In genomic region chr2:32645647-32646046, GRCm38 (mm10) we compare ENCODE assay signal across 10 mouse cellular contexts. TPM values are rescaled to one million over a fixed set of nuclear protein-coding genes. Genes with fewer than 3 reads are reported as not detected.
DNase-seq lines count a peak whose midpoint lies in the region; ATAC-seq lines count a peak whose summit lies in the region.
"Had no signal": no experiment of that assay in that cellular context is flagged by ENCODE, and none has a peak within 500 bp of the region (broad histone marks: within the 10 kb centered on the region; RNA-seq: fewer than 3 reads in every experiment).

No protein-coding gene starts in this region.

- H3K4me3 ChIP-seq in hindbrain, embryonic 12.5 days: no peak overlapping the region
- H3K4me3 ChIP-seq in hindbrain, embryonic 16.5 days (ENCODE audit: low read length): no peak overlapping the region
- H3K4me3 ChIP-seq in megakaryocyte, embryonic 14.5 days (replicated peaks): peak overlapping the region; percentile 0
- no peak overlapping the region for H3K4me3 ChIP-seq in limb, embryonic 10.5 days
- H3K4me3 ChIP-seq: midbrain, embryonic 12.5 days had no signal

- intact Hi-C loops in left cerebral cortex, postnatal 4 days (cut with DNase I): no loop called here

- no peak for ATAC-seq in hindbrain, embryonic 12.5 days (ENCODE audit: low FRiP score)
- ATAC-seq in hindbrain, embryonic 16.5 days: no peak
- ATAC-seq in megakaryocyte, adult 5-6 weeks (ENCODE audit: poor library complexity, severe bottlenecking): no peak
- ATAC-seq: inflammation-experienced regulatory T-cells, adult 6 months had no signal

- H3K36me3 ChIP-seq in hindbrain, embryonic 12.5 days: no peaks in the 10 kb centered on the region
- no peaks in the 10 kb centered on the region for H3K36me3 ChIP-seq in hindbrain, embryonic 16.5 days (ENCODE audit: control insufficient read depth, insufficient read depth, low read length)
- H3K36me3 ChIP-seq in megakaryocyte, embryonic 14.5 days (replicated peaks; ENCODE audit: low read length): peaks cover 24% of the 10 kb centered on the region
- no peaks in the 10 kb centered on the region for H3K36me3 ChIP-seq in limb, embryonic 10.5 days
- H3K36me3 ChIP-seq: midbrain, embryonic 12.5 days had no signal

- H3K9me3 ChIP-seq in hindbrain, embryonic 12.5 days (replicated peaks): no peaks in the 10 kb centered on the region
- no peaks in the 10 kb centered on the region for H3K9me3 ChIP-seq in hindbrain, embryonic 16.5 days (ENCODE audit: control insufficient read depth, low read length)
- no peaks in the 10 kb centered on the region for H3K9me3 ChIP-seq in megakaryocyte, embryonic 14.5 days
- H3K9me3 ChIP-seq in limb, embryonic 10.5 days (replicated peaks): no peaks in the 10 kb centered on the region
- H3K9me3 ChIP-seq: midbrain, embryonic 12.5 days had no signal

- H3K4me2 ChIP-seq in hindbrain, embryonic 12.5 days (replicated peaks): no peak overlapping the region
- H3K4me2 ChIP-seq in hindbrain, embryonic 16.5 days (ENCODE audit: low read length): no peak overlapping the region
- H3K4me2 ChIP-seq: midbrain, embryonic 12.5 days had no signal

- H3K9ac ChIP-seq in hindbrain, embryonic 12.5 days: no peak overlapping the region
- H3K9ac ChIP-seq in hindbrain, embryonic 16.5 days (ENCODE audit: low read depth, low read length): no peak overlapping the region
- H3K9ac ChIP-seq: midbrain, embryonic 12.5 days had no signal

- no peak for DNase-seq in limb, embryonic 10.5 days (ENCODE audit: low spot score)
- peak; percentile 46 for DNase-seq in testis, postnatal 10 days (ENCODE audit: low spot score)
- DNase-seq in left cerebral cortex, postnatal 4 days: no peak
- DNase-seq: right cerebral cortex, postnatal 14 days had no signal

- WGBS in hindbrain, embryonic 12.5 days: 63% methylated on average over 3 of the region's 3 CpGs
- WGBS in hindbrain, embryonic 16.5 days: 66% methylated on average over 3 of the region's 3 CpGs
- 67% methylated on average over 3 of the region's 3 CpGs for WGBS in limb, embryonic 10.5 days

- H3K4me1 ChIP-seq in hindbrain, embryonic 12.5 days: peaks cover 15% of the 10 kb centered on the region
- no peaks in the 10 kb centered on the region for H3K4me1 ChIP-seq in hindbrain, embryonic 16.5 days (ENCODE audit: control insufficient read depth, insufficient read depth, low read depth, low read length)
- H3K4me1 ChIP-seq in megakaryocyte, embryonic 14.5 days: peaks cover 91% of the 10 kb centered on the region
- peaks cover 31% of the 10 kb centered on the region for H3K4me1 ChIP-seq in limb, embryonic 10.5 days
- H3K4me1 ChIP-seq: midbrain, embryonic 12.5 days had no signal

- H3K27me3 ChIP-seq in hindbrain, embryonic 12.5 days: no peaks in the 10 kb centered on the region
- no peaks in the 10 kb centered on the region for H3K27me3 ChIP-seq in hindbrain, embryonic 16.5 days (replicated peaks; ENCODE audit: control insufficient read depth, insufficient read depth, low read length)
- no peaks in the 10 kb centered on the region for H3K27me3 ChIP-seq in megakaryocyte, embryonic 14.5 days (replicated peaks)
- H3K27me3 ChIP-seq in limb, embryonic 10.5 days (ENCODE audit: low read depth, poor library complexity, severe bottlenecking): no peaks in the 10 kb centered on the region
- H3K27me3 ChIP-seq: midbrain, embryonic 12.5 days had no signal

- H3K27ac ChIP-seq in hindbrain, embryonic 12.5 days: peak overlapping the region; percentile 0; the same call in 1 of the 2 replicates
- H3K27ac ChIP-seq in hindbrain, embryonic 16.5 days (ENCODE audit: low read depth, low read length): no peak overlapping the region
- peak overlapping the region; percentile 85 for H3K27ac ChIP-seq in limb, embryonic 10.5 days
- H3K27ac ChIP-seq: midbrain, embryonic 12.5 days had no signal

RNA-seq across cellular contexts. Expression of gene Eng, which starts 0.7 kb away (rescaled TPM):
- 31.6 and 32.1 TPM in 2 replicates for polyA plus RNA-seq in hindbrain, embryonic 12.5 days (2016; fragmentation: Nextera tagmentation; extraction: Ambion mirVana)
- polyA plus RNA-seq in hindbrain, embryonic 16.5 days (2015; fragmentation: Nextera tagmentation; extraction: Ambion mirVana): 34.2 and 39.5 TPM in 2 replicates
- polyA plus RNA-seq in megakaryocyte, embryonic 14.5 days (2012; ENCODE audit: insufficient read depth, low replicate concordance): 90.6 and 227 TPM in 2 replicates
- total RNA-seq in megakaryocyte, adult 5-6 weeks (2015): 6.3 and 7.9 TPM in 2 replicates
- total RNA-seq in megakaryocyte, adult 5-6 weeks (2017): 2.0 and 2.2 TPM in 2 replicates
- 27.9 and 28.5 TPM in 2 replicates for polyA plus RNA-seq in limb, embryonic 10.5 days (2016; fragmentation: Nextera tagmentation; extraction: Ambion mirVana)
- total RNA-seq in left cerebral cortex, postnatal 4 days (2021): 10 to 100 TPM; 21.2 to 26.1 TPM
- polyA plus RNA-seq: inflammation-experienced regulatory T-cells, adult 6 months had no signal

RNA-seq across cellular contexts. Expression of gene Ak1, which starts 24.1 kb away (rescaled TPM):
- polyA plus RNA-seq in hindbrain, embryonic 12.5 days (2016; fragmentation: Nextera tagmentation; extraction: Ambion mirVana): 40.4 and 43.2 TPM in 2 replicates
- 111 and 117 TPM in 2 replicates for polyA plus RNA-seq in hindbrain, embryonic 16.5 days (2015; fragmentation: Nextera tagmentation; extraction: Ambion mirVana)
- 11.0 and 12.2 TPM in 2 replicates for polyA plus RNA-seq in megakaryocyte, embryonic 14.5 days (2012; ENCODE audit: insufficient read depth, low replicate concordance)
- not detected in 2 replicates for total RNA-seq in megakaryocyte, adult 5-6 weeks (2015)
- not detected in 2 replicates for total RNA-seq in megakaryocyte, adult 5-6 weeks (2017)
- polyA plus RNA-seq in limb, embryonic 10.5 days (2016; fragmentation: Nextera tagmentation; extraction: Ambion mirVana): 21.6 and 35.7 TPM in 2 replicates
- 100 to 1,000 TPM; 100 to 106 TPM for total RNA-seq in left cerebral cortex, postnatal 4 days (2021)

RNA-seq across cellular contexts. Expression of gene St6galnac6, which starts 46.1 kb away (rescaled TPM):
- polyA plus RNA-seq in hindbrain, embryonic 12.5 days (2016; fragmentation: Nextera tagmentation; extraction: Ambion mirVana): 13.5 and 14.3 TPM in 2 replicates
- 29.5 and 35.4 TPM in 2 replicates for polyA plus RNA-seq in hindbrain, embryonic 16.5 days (2015; fragmentation: Nextera tagmentation; extraction: Ambion mirVana)
- polyA plus RNA-seq in megakaryocyte, embryonic 14.5 days (2012; ENCODE audit: insufficient read depth, low replicate concordance): 36.4 and 40.9 TPM in 2 replicates
- 8.2 and 8.6 TPM in 2 replicates for total RNA-seq in megakaryocyte, adult 5-6 weeks (2015)
- 13.1 and 13.3 TPM in 2 replicates for total RNA-seq in megakaryocyte, adult 5-6 weeks (2017)
- polyA plus RNA-seq in limb, embryonic 10.5 days (2016; fragmentation: Nextera tagmentation; extraction: Ambion mirVana): 11.8 and 16.7 TPM in 2 replicates
- total RNA-seq in left cerebral cortex, postnatal 4 days (2021): 10 to 100 TPM; 78.8 to 91.8 TPM

RNA-seq across cellular contexts. Expression of gene Fpgs, which starts 58.3 kb away (rescaled TPM):
- 19.5 and 20.1 TPM in 2 replicates for polyA plus RNA-seq in hindbrain, embryonic 12.5 days (2016; fragmentation: Nextera tagmentation; extraction: Ambion mirVana)
- polyA plus RNA-seq in hindbrain, embryonic 16.5 days (2015; fragmentation: Nextera tagmentation; extraction: Ambion mirVana): 20.2 and 20.9 TPM in 2 replicates
- 39.7 and 57.5 TPM in 2 replicates for polyA plus RNA-seq in megakaryocyte, embryonic 14.5 days (2012; ENCODE audit: insufficient read depth, low replicate concordance)
- total RNA-seq in megakaryocyte, adult 5-6 weeks (2015): 0.91 and 4.6 TPM in 2 replicates
- total RNA-seq in megakaryocyte, adult 5-6 weeks (2017): 2.6 and 3.0 TPM in 2 replicates
- polyA plus RNA-seq in limb, embryonic 10.5 days (2016; fragmentation: Nextera tagmentation; extraction: Ambion mirVana): 31.6 and 35.4 TPM in 2 replicates
- 10 to 100 TPM; 26.3 to 30.0 TPM for total RNA-seq in left cerebral cortex, postnatal 4 days (2021)

RNA-seq across cellular contexts. Expression of gene St6galnac4, which starts 58.8 kb away (rescaled TPM):
- 21.5 and 22.9 TPM in 2 replicates for polyA plus RNA-seq in hindbrain, embryonic 12.5 days (2016; fragmentation: Nextera tagmentation; extraction: Ambion mirVana)
- 49.6 and 54.3 TPM in 2 replicates for polyA plus RNA-seq in hindbrain, embryonic 16.5 days (2015; fragmentation: Nextera tagmentation; extraction: Ambion mirVana)
- 16.3 and 18.9 TPM in 2 replicates for polyA plus RNA-seq in megakaryocyte, embryonic 14.5 days (2012; ENCODE audit: insufficient read depth, low replicate concordance)
- total RNA-seq in megakaryocyte, adult 5-6 weeks (2015): 5.8 and 9.2 TPM in 2 replicates
- total RNA-seq in megakaryocyte, adult 5-6 weeks (2017): 8.6 and 12.1 TPM in 2 replicates
- 26.0 and 26.1 TPM in 2 replicates for polyA plus RNA-seq in limb, embryonic 10.5 days (2016; fragmentation: Nextera tagmentation; extraction: Ambion mirVana)
- 10 to 100 TPM; 35.7 to 38.4 TPM for total RNA-seq in left cerebral cortex, postnatal 4 days (2021)
